Mouse (Mus musculus) hindbrain, postnatal 0 days (tissue): Measurements from ENCODE around the gene Pax5. TPM values are rescaled to one million over a fixed set of nuclear protein-coding genes. Genes with fewer than 3 reads are reported as not detected.

Source experiments
- ATAC-seq: fragments of 200-750 bp; cut with Nextera tagmentation; 2 replicates; pipeline ENCODE4 v1.8.0; 2017; ENCODE audit warnings: mild to moderate bottlenecking, moderate TSS enrichment, moderate library complexity
- DNase-seq: peaks from one replicate; pipeline ENCODE4 v3.0.0-alpha.2; 2015; ENCODE audit warnings: low spot score
- H3K27ac ChIP-seq: fragments of 300-500 bp; sonication (generic); 2 replicates; pipeline ENCODE4 v1.5.1; 2014; ENCODE audit warnings: mild to moderate bottlenecking
- H3K27me3 ChIP-seq: fragments of 300-500 bp; sonication (generic); 2 replicates; pipeline ENCODE4 v1.6.1; 2014; ENCODE audit warnings: low read length, mixed read lengths; ENCODE audit not compliant: insufficient read depth
- H3K36me3 ChIP-seq: fragments of 300-500 bp; sonication (generic); 2 replicates; pipeline ENCODE4 v1.6.1; 2014; ENCODE audit warnings: low read length, mixed read lengths; ENCODE audit not compliant: insufficient read depth
- H3K4me1 ChIP-seq: fragments of 300-500 bp; sonication (generic); 2 replicates; pipeline ENCODE4 v1.6.1; 2014; ENCODE audit warnings: antibody characterized with exemption, low read length, mixed read lengths; ENCODE audit not compliant: insufficient read depth
- H3K4me2 ChIP-seq: fragments of 300-500 bp; sonication (generic); 2 replicates; pipeline ENCODE4 v1.6.1; 2014; ENCODE audit warnings: low read depth, mild to moderate bottlenecking, low read length, moderate library complexity, mixed read lengths
- H3K4me3 ChIP-seq: fragments of 300-500 bp; sonication (generic); 2 replicates; pipeline ENCODE4 v1.5.1; 2014; ENCODE audit warnings: low read length
- H3K9ac ChIP-seq: fragments of 300-500 bp; sonication (generic); replicated peaks from 2 replicates; pipeline ENCODE4 v1.6.1; 2014; ENCODE audit warnings: mild to moderate bottlenecking, low read length, moderate library complexity, mixed read lengths
- H3K9me3 ChIP-seq: fragments of 300-500 bp; sonication (generic); 2 replicates; pipeline ENCODE4 v1.6.1; 2016; ENCODE audit warnings: low read length, mixed read lengths
- CTCF ChIP-seq: IDR thresholded peaks from 2 replicates; pipeline ENCODE4 v1.5.1; 2016; ENCODE audit warnings: antibody characterized with exemption, control low read depth, low read depth
- WGBS: fragments of 180-500 bp; shearing (Covaris S2); extraction: QIAGEN DNeasy Blood & Tissue Kit; methylation state at CpG from one replicate; pipeline ENCODE4 v1.1.7; 2014; 5-methylcytosine and 5-hydroxymethylcytosine counted together
- polyA plus RNA-seq: library from polyadenylated mRNA; unstranded; fragments of >200 nt; fragmentation: Nextera tagmentation; extraction: Ambion mirVana; gene quantifications from 2 replicates; pipeline ENCODE4 v1.2.1, GENCODE M21; 2015
- total RNA-seq: library from RNA; depleted of rRNA; stranded (reverse); fragments of >200 nt; gene quantifications from 2 replicates; pipeline ENCODE4 v1.2.3, GENCODE M21; 2014

The Pax5 gene
- total and polyA plus RNA-seq, 2 experiments from 2014 or later: 0.81 to 10.0 TPM

DNA sequence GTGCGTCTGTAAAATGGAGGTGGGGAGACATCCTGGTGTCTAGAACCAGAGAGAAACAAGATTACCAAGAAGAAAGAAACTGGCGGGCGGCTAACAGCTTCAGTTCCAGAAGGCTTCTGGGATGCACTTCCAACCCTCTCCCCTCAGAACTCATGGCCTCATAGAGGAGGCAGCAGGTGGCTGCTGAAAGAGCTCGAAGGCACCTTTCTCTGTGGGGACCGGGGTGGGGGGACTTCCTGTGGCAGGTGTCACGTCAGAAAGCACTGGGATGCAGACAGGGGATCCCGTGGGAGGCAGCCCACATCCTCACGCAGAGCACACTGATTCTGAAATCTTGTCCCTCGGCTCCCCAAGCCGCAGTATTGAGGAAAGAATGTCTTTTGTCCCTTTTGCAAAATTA is 46.8 kb downstream of the Pax5 start:
- peak overlapping the region; percentile 56; the same call in 1 of the 2 replicates for H3K9ac ChIP-seq
- H3K9me3 ChIP-seq: no peaks in the 10 kb centered on the region
- ATAC-seq (no peak), DNase-seq (no peak)
- H3K4me1 ChIP-seq: 0 out of 2 replicates have a peak, but pooled peaks cover 4% of the 10 kb centered on the region
- TF ChIP-seq CTCF: no peak
- no peaks in the 10 kb centered on the region for H3K36me3 ChIP-seq
- no peaks in the 10 kb centered on the region; the same call in 1 of the 2 replicates for H3K27me3 ChIP-seq
- WGBS: 25% methylated on average over 10 of the region's 10 CpGs
- peak overlapping the region; percentile 97 for H3K4me2 ChIP-seq
- H3K4me3 ChIP-seq: peak overlapping the region; percentile 45
- no peak overlapping the region for H3K27ac ChIP-seq

GRCm38 (mm10) chr4:44645181-44645580 is 65.1 kb downstream of the Pax5 start:
- Histone ChIP-seq H3K36me3 (no peaks in the 10 kb centered on the region), H3K9ac (no peak overlapping the region), H3K4me2 (no peak overlapping the region), H3K4me3 (no peak overlapping the region), H3K27me3 (no peaks in the 10 kb centered on the region), H3K9me3 (0 out of 2 replicates have a peak, but pooled peaks cover 2% of the 10 kb centered on the region), H3K27ac (no peak overlapping the region), H3K4me1 (no peaks in the 10 kb centered on the region)
- ATAC-seq (no peak), DNase-seq (no peak)
- TF ChIP-seq CTCF: no peak
- WGBS: 72% methylated on average over 4 of the region's 4 CpGs

- no peak overlapping the region for H3K27ac ChIP-seq
Measured at GRCm38 (mm10) chr4:44641831-44642587, 68.3 kb downstream of the Pax5 start.

GRCm38 (mm10) chr4:44635618-44636017 is 74.7 kb downstream of the Pax5 start:
- WGBS: 88% methylated on average over 3 of the region's 3 CpGs
- Histone ChIP-seq H3K9me3 (no peaks in the 10 kb centered on the region), H3K36me3 (no peaks in the 10 kb centered on the region), H3K9ac (no peak overlapping the region), H3K4me3 (no peak overlapping the region), H3K27me3 (no peaks in the 10 kb centered on the region), H3K4me1 (0 out of 2 replicates have a peak, but pooled peaks cover 4% of the 10 kb centered on the region), H3K4me2 (no peak overlapping the region), H3K27ac (no peak overlapping the region)
- ATAC-seq: no peak
- DNase-seq: no peak
- TF ChIP-seq CTCF: peak; percentile 40; the same call in 1 of the 2 replicates

More at GRCm38 (mm10) chr4:44641831-44642587, 68.3 kb downstream of the Pax5 start:
- Histone ChIP-seq H3K4me1 (no peaks in the 10 kb centered on the region), H3K36me3 (no peaks in the 10 kb centered on the region), H3K9me3 (0 out of 2 replicates have a peak, but pooled peaks cover 2% of the 10 kb centered on the region), H3K9ac (no peak overlapping the region), H3K4me3 (no peak overlapping the region), H3K27me3 (no peaks in the 10 kb centered on the region), H3K4me2 (no peak overlapping the region)
- DNase-seq: no peak
- TF ChIP-seq CTCF: no peak
- WGBS: 47% methylated on average over 12 of the region's 12 CpGs
- ATAC-seq: 0 out of 2 replicates have a peak, but pooled peaks have one; percentile 20

DNA sequence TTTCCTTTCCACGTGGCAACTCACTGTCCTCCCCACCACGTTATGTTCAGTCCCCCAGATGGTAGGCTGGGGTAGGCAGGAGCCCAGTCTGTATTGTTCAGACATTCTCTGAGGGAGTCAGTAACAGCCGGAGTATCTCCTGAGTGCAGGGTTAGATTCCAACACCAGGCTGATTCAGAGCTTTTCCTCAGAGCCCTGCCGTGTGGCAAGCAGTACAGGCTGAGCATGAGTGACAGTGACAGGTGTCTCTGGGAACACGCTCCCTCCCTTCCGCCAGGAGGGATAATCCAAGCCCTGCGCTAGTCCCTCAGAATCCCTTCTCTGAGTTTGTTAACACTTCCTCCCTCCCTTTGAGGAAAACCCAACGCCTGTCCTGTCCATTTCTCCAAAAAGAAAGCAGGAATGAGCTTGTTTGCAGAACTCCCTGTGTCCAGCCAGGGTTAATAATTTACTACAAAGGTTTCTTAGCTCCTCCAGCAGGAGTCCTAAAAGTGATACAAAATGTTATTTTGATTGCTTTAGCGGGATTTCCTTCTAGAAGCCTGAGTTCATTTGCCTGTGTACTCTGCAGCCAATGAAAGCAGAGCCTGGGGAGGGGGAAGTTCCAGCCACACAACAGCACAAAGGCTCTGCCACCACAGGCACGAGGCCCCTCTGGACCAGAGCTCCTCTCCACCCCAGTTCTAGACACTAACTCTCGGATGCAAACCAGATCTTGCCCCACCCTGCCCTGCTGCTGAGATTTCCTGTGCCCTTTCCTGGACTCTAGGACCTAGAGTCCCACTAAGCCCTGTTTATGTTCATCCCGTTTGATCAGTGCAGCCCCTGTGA is 76.4 kb downstream of the Pax5 start:
- H3K4me1 ChIP-seq: 0 out of 2 replicates have a peak, but pooled peaks cover 4% of the 10 kb centered on the region
- no peak overlapping the region for H3K27ac ChIP-seq
- 26% methylated on average over 12 of the region's 12 CpGs for WGBS
- no peak overlapping the region for H3K4me3 ChIP-seq
- H3K9ac ChIP-seq: no peak overlapping the region
- H3K4me2 ChIP-seq: no peak overlapping the region
- H3K27me3 ChIP-seq: no peaks in the 10 kb centered on the region
- no peaks in the 10 kb centered on the region for H3K36me3 ChIP-seq
- no peaks in the 10 kb centered on the region for H3K9me3 ChIP-seq
- TF ChIP-seq CTCF: no peak
- DNase-seq: no peak
- no peak for ATAC-seq

GRCm38 (mm10) chr4:44630059-44630458 is 80.2 kb downstream of the Pax5 start:
- H3K9me3 ChIP-seq: no peaks in the 10 kb centered on the region
- H3K4me2 ChIP-seq: no peak overlapping the region
- 79% methylated on average over 6 of the region's 6 CpGs for WGBS
- H3K27me3 ChIP-seq: no peaks in the 10 kb centered on the region
- TF ChIP-seq CTCF: no peak
- DNase-seq (no peak), ATAC-seq (no peak)
- no peak overlapping the region for H3K9ac ChIP-seq
- no peaks in the 10 kb centered on the region for H3K36me3 ChIP-seq
- H3K4me3 ChIP-seq: no peak overlapping the region
- H3K27ac ChIP-seq: no peak overlapping the region
- H3K4me1 ChIP-seq: 0 out of 2 replicates have a peak, but pooled peaks cover 4% of the 10 kb centered on the region
